Mouse (Mus musculus) midbrain, embryonic 16.5 days (tissue): ENCODE data around the gene Metap1. TPM values are rescaled to one million over a fixed set of nuclear protein-coding genes. Genes with fewer than 3 reads are reported as not detected.

Experiments used
- ATAC-seq: fragments of 200-750 bp; cut with Nextera tagmentation; 2 replicates; pipeline ENCODE4 v1.8.0; 2017; ENCODE audit warnings: moderate TSS enrichment
- H3K27ac ChIP-seq: fragments of 300-500 bp; sonication (generic); 2 replicates; pipeline ENCODE4 v1.5.1; 2014; ENCODE audit warnings: mild to moderate bottlenecking, low read length, mixed read lengths
- H3K27me3 ChIP-seq: fragments of 300-500 bp; sonication (generic); 2 replicates; pipeline ENCODE4 v1.6.1; 2014; ENCODE audit warnings: low read depth, low read length, mixed read lengths; ENCODE audit not compliant: control insufficient read depth, insufficient read depth
- H3K36me3 ChIP-seq: fragments of 300-500 bp; sonication (generic); 2 replicates; pipeline ENCODE4 v1.6.1; 2014; ENCODE audit warnings: mild to moderate bottlenecking, low read length, moderate library complexity, mixed read lengths; ENCODE audit not compliant: control insufficient read depth, insufficient read depth
- H3K4me1 ChIP-seq: fragments of 300-500 bp; sonication (generic); 2 replicates; pipeline ENCODE4 v1.6.1; 2014; ENCODE audit warnings: mild to moderate bottlenecking, low read length, mixed read lengths; ENCODE audit not compliant: control insufficient read depth, insufficient read depth
- H3K4me2 ChIP-seq: fragments of 300-500 bp; sonication (generic); 2 replicates; pipeline ENCODE4 v1.6.1; 2014; ENCODE audit warnings: mild to moderate bottlenecking, low read length, mixed read lengths
- H3K4me3 ChIP-seq: fragments of 300-500 bp; sonication (generic); 2 replicates; pipeline ENCODE4 v1.5.1; 2014; ENCODE audit warnings: low read depth, mild to moderate bottlenecking, low read length, moderate library complexity, mixed read lengths
- H3K9ac ChIP-seq: fragments of 300-500 bp; sonication (generic); 2 replicates; pipeline ENCODE4 v1.6.1; 2014; ENCODE audit warnings: low read depth, low read length, mixed read lengths
- H3K9me3 ChIP-seq: fragments of 300-500 bp; sonication (generic); replicated peaks from 2 replicates; pipeline ENCODE4 v1.6.1; 2014; ENCODE audit warnings: mild to moderate bottlenecking, low read length, mixed read lengths; ENCODE audit not compliant: control insufficient read depth, poor library complexity, severe bottlenecking
- WGBS: fragments of 180-500 bp; shearing (Covaris S2); extraction: QIAGEN DNeasy Blood & Tissue Kit; methylation state at CpG from one replicate; pipeline ENCODE4 v1.1.7; 2014; 5-methylcytosine and 5-hydroxymethylcytosine counted together
- polyA plus RNA-seq: library from polyadenylated mRNA; unstranded; fragments of >200 nt; fragmentation: Nextera tagmentation; extraction: Ambion mirVana; gene quantifications from 2 replicates; pipeline ENCODE4 v1.2.1, GENCODE M21; 2015

The Metap1 gene
- polyA plus RNA-seq, 1 experiment from 2014 or later, result 50.2 TPM

DNA sequence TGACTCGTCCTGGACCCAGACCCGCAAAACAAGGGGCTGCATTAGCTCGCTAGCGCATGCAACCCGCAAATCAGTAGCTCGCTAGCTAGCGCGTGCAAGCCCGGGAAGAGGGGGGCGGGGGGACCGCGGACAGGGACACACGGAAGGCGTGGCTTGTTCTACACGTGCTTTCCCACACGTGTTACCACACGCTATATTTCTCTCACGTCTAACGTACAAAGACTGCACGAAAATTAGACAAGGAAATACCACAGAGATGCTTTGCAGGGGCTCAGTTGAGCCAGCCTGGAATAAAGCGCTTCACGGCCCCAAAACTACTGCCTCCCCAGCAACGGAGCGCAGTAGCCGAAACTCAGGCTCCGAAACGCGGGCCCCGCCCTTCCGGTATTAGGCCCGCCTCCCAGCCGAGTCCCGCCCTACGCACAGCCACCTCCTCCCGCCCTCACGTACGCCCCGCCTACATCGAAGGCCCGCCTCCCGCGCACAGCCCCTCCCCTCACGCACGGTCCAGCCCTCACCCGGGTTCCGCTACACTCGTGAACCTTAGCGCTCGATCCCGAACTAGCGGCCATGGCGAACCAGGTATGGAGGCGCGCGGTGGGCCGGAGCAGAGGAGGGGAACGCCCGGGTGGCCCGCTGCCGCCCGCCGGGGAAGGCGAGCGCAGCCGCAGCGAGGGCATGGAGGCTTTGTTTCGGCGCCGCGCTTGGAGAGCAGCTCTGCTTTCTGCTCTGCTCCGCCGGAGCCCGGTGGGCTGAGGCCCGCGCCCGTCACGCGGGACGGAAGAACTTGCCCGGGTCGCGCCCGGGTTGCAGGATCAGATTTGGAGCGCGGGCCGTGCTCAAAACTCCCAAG is 46.5 kb downstream of the Metap1 start, which contains the start of gene Adh5:
Gene Adh5 (plus strand): TSS at position 482 of the 853 bp plus-strand sequence.
- no peaks in the 10 kb centered on the region for H3K27me3 ChIP-seq
- peak; percentile 99 for ATAC-seq
- peak within 1 kb of the TSS; percentile 77 for H3K27ac ChIP-seq
- peak within 1 kb of the TSS; percentile 59 for H3K4me3 ChIP-seq
- peak within 1 kb of the TSS; percentile 75 for H3K9ac ChIP-seq
- WGBS, result under 1% methylated on average over 86 of the region's 86 CpGs
- H3K9me3 ChIP-seq, result no peaks in the 10 kb centered on the region
- peak within 1 kb of the TSS; percentile 92 for H3K4me2 ChIP-seq
- peaks cover 13% of the 10 kb centered on the region for H3K4me1 ChIP-seq
- H3K36me3 ChIP-seq, result peaks cover 5% of the 10 kb centered on the region; the same call in 1 of the 2 replicates

DNA sequence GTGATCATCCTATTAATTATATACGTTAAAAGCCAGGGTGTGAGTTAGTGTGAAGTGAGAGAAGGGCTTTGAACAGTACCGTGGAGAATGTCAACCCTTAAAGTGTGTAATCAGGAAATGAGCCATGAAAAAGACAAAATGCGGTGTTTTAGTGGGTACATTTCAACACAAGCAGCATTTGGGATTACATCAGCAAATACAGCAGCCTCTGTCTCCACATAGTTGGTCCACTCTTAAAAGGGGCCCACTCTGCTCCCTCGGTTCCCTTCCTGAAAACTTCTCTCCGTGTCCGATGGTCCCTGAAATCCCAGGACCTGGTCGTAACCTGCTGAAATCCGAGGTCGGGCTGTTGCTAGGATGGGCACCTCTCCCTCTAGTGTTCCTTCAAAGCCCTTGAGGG is 47.1 kb downstream of the Metap1 start:
- Histone ChIP-seq H3K9me3 (no peaks in the 10 kb centered on the region), H3K27me3 (no peaks in the 10 kb centered on the region), H3K4me1 (peaks cover 13% of the 10 kb centered on the region), H3K4me2 (peak overlapping the region; percentile 92), H3K27ac (peak overlapping the region; percentile 41; the same call in 1 of the 2 replicates), H3K9ac (peak overlapping the region; percentile 67), H3K36me3 (peaks cover 3% of the 10 kb centered on the region; the same call in 1 of the 2 replicates), H3K4me3 (peak overlapping the region; percentile 59)
- 1% methylated on average over 9 of the region's 9 CpGs for WGBS
- ATAC-seq, result peak; percentile 5; the same call in 1 of the 2 replicates

DNA sequence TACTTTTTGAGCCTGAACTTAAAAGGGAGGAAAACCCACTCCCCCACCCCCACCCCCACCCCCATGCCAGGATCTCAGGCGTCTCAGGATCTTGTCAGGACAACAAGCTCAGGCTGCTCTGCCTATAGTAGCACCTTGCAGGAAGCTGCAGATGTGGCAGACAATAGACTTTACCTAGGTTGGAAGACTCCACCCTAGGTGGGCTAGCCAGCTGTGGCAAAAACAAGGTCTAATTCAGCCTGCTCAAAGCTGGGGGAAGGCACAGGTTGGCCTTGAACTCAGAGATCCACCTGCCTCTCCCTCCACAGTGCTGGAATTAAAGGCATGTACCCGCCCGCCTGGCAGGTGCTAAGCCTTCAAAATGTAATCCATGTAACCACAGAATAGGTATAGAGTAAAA is 50.6 kb downstream of the Metap1 start:
- WGBS, result 92% methylated on average over 3 of the region's 3 CpGs

DNA sequence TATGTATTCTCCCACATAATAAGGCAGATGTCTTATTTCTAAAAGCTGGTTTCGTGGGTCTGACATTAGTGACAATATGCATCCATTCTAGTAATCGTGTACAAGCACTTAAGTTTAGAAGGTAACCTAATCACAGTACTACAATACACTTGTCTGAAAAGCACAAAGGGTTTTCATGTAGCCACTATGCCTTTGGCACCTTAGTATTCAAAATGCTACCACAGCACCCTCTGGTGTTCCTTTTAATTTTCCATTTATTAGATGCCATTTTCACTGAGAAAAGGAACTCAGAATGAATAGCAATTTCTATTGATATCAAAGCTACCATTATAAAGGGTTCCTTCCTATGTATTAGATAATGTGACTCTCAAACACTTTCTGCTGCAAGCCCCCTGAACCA is 57.5 kb downstream of the Metap1 start:
- no peaks in the 10 kb centered on the region for H3K36me3 ChIP-seq
- no peak overlapping the region for H3K27ac ChIP-seq
- WGBS, result 70% methylated on average over 2 of the region's 2 CpGs
- no peaks in the 10 kb centered on the region for H3K27me3 ChIP-seq
- ATAC-seq, result peak; percentile 58; the same call in 1 of the 2 replicates
- no peaks in the 10 kb centered on the region for H3K9me3 ChIP-seq
- no peaks in the 10 kb centered on the region for H3K4me1 ChIP-seq
- no peak overlapping the region for H3K9ac ChIP-seq
- H3K4me3 ChIP-seq, result no peak overlapping the region
- no peak overlapping the region for H3K4me2 ChIP-seq

More for the DNA sequence above, 50.6 kb downstream of the Metap1 start:
- peaks cover 4% of the 10 kb centered on the region for H3K4me1 ChIP-seq
- ATAC-seq, result no peak
- no peaks in the 10 kb centered on the region for H3K36me3 ChIP-seq
- H3K9ac ChIP-seq, result no peak overlapping the region
- no peak overlapping the region for H3K4me2 ChIP-seq
- H3K27ac ChIP-seq, result no peak overlapping the region
- H3K27me3 ChIP-seq, result no peaks in the 10 kb centered on the region
- H3K9me3 ChIP-seq, result no peaks in the 10 kb centered on the region
- no peak overlapping the region for H3K4me3 ChIP-seq

GRCm38 (mm10) chr3:138430360-138430976 is 58.8 kb downstream of the Metap1 start:
- Histone ChIP-seq H3K9ac (no peak overlapping the region), H3K27ac (no peak overlapping the region), H3K4me3 (no peak overlapping the region), H3K4me2 (no peak overlapping the region), H3K36me3 (no peaks in the 10 kb centered on the region), H3K27me3 (no peaks in the 10 kb centered on the region), H3K4me1 (no peaks in the 10 kb centered on the region), H3K9me3 (no peaks in the 10 kb centered on the region)
- WGBS, result 88% methylated on average over 6 of the region's 6 CpGs
- no peak for ATAC-seq

- Histone ChIP-seq H3K27ac (no peak overlapping the region), H3K27me3 (no peaks in the 10 kb centered on the region), H3K9me3 (no peaks in the 10 kb centered on the region), H3K36me3 (no peaks in the 10 kb centered on the region), H3K4me1 (no peaks in the 10 kb centered on the region), H3K9ac (no peak overlapping the region), H3K4me2 (no peak overlapping the region), H3K4me3 (no peak overlapping the region)
- 73% methylated on average over 4 of the region's 4 CpGs for WGBS
- no peak for ATAC-seq
Measured at GRCm38 (mm10) chr3:138424247-138424646, 65.1 kb downstream of the Metap1 start.

GRCm38 (mm10) chr3:138423664-138424063 is 65.7 kb downstream of the Metap1 start:
- H3K9ac ChIP-seq, result no peak overlapping the region
- no peaks in the 10 kb centered on the region for H3K4me1 ChIP-seq
- ATAC-seq, result no peak
- H3K36me3 ChIP-seq, result no peaks in the 10 kb centered on the region
- H3K4me3 ChIP-seq, result no peak overlapping the region
- whole genome bisulfite sequencing, result 76% methylated on average over 2 of the region's 2 CpGs
- H3K27me3 ChIP-seq, result no peaks in the 10 kb centered on the region
- H3K4me2 ChIP-seq, result no peak overlapping the region
- H3K27ac ChIP-seq, result no peak overlapping the region
- H3K9me3 ChIP-seq, result no peaks in the 10 kb centered on the region

GRCm38 (mm10) chr3:138420385-138420784 is 68.9 kb downstream of the Metap1 start:
- WGBS, result 92% methylated on average over 3 of the region's 3 CpGs
- Histone ChIP-seq H3K4me2 (no peak overlapping the region), H3K4me3 (no peak overlapping the region), H3K9me3 (no peaks in the 10 kb centered on the region), H3K4me1 (no peaks in the 10 kb centered on the region), H3K36me3 (no peaks in the 10 kb centered on the region), H3K9ac (no peak overlapping the region), H3K27ac (no peak overlapping the region), H3K27me3 (no peaks in the 10 kb centered on the region)
- ATAC-seq, result no peak

GRCm38 (mm10) chr3:138419369-138419768 is 69.9 kb downstream of the Metap1 start:
- no peaks in the 10 kb centered on the region for H3K4me1 ChIP-seq
- no peak overlapping the region for H3K9ac ChIP-seq
- no peak overlapping the region for H3K27ac ChIP-seq
- no peaks in the 10 kb centered on the region for H3K9me3 ChIP-seq
- 77% methylated on average over 6 of the region's 6 CpGs for WGBS
- ATAC-seq, result no peak
- H3K27me3 ChIP-seq, result no peaks in the 10 kb centered on the region
- H3K36me3 ChIP-seq, result no peaks in the 10 kb centered on the region
- H3K4me3 ChIP-seq, result no peak overlapping the region
- H3K4me2 ChIP-seq, result no peak overlapping the region
